Mouse (Mus musculus) ES-Bruce4 (cell line): ENCODE measurements at regions not wholly inside any gene's neighbourhood (a gene's known extent, or its start where the extent isn't known, plus 50 kb on each side); places are given as distances from the start of the nearest gene placed in this dataset.

Experiments used
- H3K27ac ChIP-seq: 2 replicates; pipeline ENCODE4 v1.5.1; 2012; ENCODE audit warnings: low read length, inconsistent platforms; ENCODE audit not compliant: insufficient read depth
- H3K27me3 ChIP-seq: 2 replicates; pipeline ENCODE4 v1.6.1; 2012; ENCODE audit warnings: mild to moderate bottlenecking, low read length, inconsistent platforms; ENCODE audit not compliant: control insufficient read depth, poor library complexity, insufficient read depth, severe bottlenecking
- H3K36me3 ChIP-seq: 2 replicates; pipeline ENCODE4 v1.6.1; 2012; ENCODE audit warnings: inconsistent platforms, mild to moderate bottlenecking, low read length, moderate library complexity; ENCODE audit not compliant: control insufficient read depth, poor library complexity, insufficient read depth, severe bottlenecking
- H3K4me1 ChIP-seq: one replicate; pipeline ENCODE4 v1.8.1; 2011; ENCODE audit warnings: low read length; ENCODE audit not compliant: control insufficient read depth, insufficient read depth
- H3K4me3 ChIP-seq: 2 replicates; pipeline ENCODE4 v1.5.1; 2011; ENCODE audit warnings: low read depth, mild to moderate bottlenecking, low read length
- H3K9ac ChIP-seq: 2 replicates; pipeline ENCODE4 v1.6.1; 2012; ENCODE audit warnings: low read depth, mild to moderate bottlenecking, inconsistent platforms; ENCODE audit not compliant: poor library complexity, severe bottlenecking
- H3K9me3 ChIP-seq: replicated peaks from 2 replicates; pipeline ENCODE4 v1.6.1; 2012; ENCODE audit warnings: mild to moderate bottlenecking, low read length, inconsistent platforms; ENCODE audit not compliant: control insufficient read depth, poor library complexity, insufficient read depth, severe bottlenecking
- CTCF ChIP-seq: IDR thresholded peaks from one replicate; pipeline ENCODE4 v1.8.1; 2011; ENCODE audit warnings: low read depth, low read length
- EP300 ChIP-seq: IDR thresholded peaks from 2 replicates; pipeline ENCODE4 v1.6.1; 2011; ENCODE audit warnings: low read depth, low read length; ENCODE audit not compliant: insufficient read depth
- POLR2A ChIP-seq: IDR thresholded peaks from one replicate; pipeline ENCODE4 v1.8.1; 2011; ENCODE audit warnings: low read length; ENCODE audit not compliant: insufficient read depth

DNA sequence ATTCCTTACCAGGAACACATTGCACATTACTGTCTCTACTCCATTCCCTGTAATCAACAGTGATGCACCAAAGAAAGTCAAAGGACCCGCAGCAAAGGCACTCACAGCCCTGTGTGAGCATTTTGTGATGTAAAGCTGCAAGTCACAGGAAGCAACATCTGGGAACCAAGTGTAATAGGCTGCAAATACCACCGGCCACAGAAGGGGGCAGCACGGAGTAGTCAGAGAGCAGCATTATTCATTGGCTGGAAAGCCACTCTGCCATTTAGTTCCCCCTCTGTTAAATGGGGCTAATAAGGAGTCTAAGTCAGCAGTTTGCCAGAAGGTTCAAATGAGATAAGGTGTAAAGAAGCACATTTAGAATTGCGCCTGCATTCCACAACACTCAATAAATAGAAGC, 231.0 kb downstream of the Hs3st3b1 start:
- H3K27ac ChIP-seq = no peak overlapping the region
- no peaks in the 10 kb centered on the region for H3K9me3 ChIP-seq
- TF ChIP-seq CTCF (peak; percentile 59), POLR2A (no peak), EP300 (no peak)
- H3K4me3 ChIP-seq = no peak overlapping the region
- no peaks in the 10 kb centered on the region for H3K36me3 ChIP-seq
- no peaks in the 10 kb centered on the region for H3K4me1 ChIP-seq
- H3K27me3 ChIP-seq = no peaks in the 10 kb centered on the region
- no peak overlapping the region for H3K9ac ChIP-seq

DNA sequence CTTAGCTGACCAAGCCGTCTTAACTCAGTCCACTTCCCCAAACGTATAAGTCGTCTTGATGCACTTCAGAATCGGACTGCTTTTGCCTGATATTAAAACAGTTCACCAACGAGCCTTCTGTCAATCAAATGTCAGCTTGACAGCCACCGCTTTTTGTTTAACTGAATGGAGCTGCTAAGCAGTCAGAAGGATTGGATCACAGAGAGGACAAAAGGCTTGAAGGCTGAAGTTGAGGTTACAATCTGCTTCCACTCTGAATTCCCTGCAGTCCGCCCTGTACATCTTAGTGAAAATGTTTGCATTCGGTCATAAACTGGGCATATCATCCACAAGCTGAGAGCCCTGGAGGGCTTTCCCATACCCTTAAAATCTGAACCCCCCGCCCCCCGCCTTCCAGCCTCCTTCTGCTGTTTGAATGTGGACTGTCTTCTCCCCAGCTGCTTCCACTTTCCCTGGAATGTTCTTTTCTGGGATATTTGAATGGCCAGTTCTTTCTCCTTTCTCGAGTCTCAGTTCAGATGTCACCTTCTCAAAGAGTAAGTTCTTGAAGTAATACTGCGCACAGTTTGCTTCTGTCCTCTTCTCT, 217.0 kb downstream of the Hs3st3b1 start:
- Histone ChIP-seq H3K4me3 (no peak overlapping the region), H3K27ac (no peak overlapping the region), H3K4me1 (no peaks in the 10 kb centered on the region), H3K27me3 (no peaks in the 10 kb centered on the region; the same call in 1 of the 2 replicates), H3K9me3 (no peaks in the 10 kb centered on the region), H3K36me3 (no peaks in the 10 kb centered on the region), H3K9ac (no peak overlapping the region)
- no peak for TF ChIP-seq EP300
- TF ChIP-seq CTCF = no peak

- Histone ChIP-seq H3K9me3 (no peaks in the 10 kb centered on the region), H3K27ac (no peak overlapping the region), H3K27me3 (no peaks in the 10 kb centered on the region; the same call in 1 of the 2 replicates), H3K36me3 (no peaks in the 10 kb centered on the region), H3K9ac (no peak overlapping the region), H3K4me3 (no peak overlapping the region), H3K4me1 (no peaks in the 10 kb centered on the region)
- TF ChIP-seq CTCF (no peak), EP300 (no peak), POLR2A (no peak)
These were observed 216.0 kb downstream of the Hs3st3b1 start for GRCm38 (mm10) chr11:63706057-63706456.

DNA sequence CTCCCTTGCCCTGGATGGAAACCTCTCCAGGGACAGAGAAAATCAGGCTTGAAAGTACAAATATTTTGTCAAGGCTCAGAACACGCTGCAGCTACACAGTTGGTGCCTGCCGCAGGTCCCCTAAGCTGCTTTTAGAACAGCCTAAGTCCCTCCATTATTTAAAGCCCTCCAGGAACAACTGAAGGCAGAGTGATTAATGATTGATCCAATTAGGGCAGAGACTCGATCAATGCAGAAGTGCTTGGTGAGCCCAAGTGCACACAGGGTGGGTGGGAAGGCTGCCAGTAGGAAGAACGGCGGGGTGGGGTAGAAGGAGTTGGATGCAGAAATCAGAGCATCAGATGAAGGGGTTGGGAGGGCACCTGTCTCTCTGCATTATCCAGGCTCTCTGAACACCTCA, 215.0 kb downstream of the Hs3st3b1 start:
- Histone ChIP-seq H3K9ac (no peak overlapping the region), H3K27ac (no peak overlapping the region), H3K27me3 (no peaks in the 10 kb centered on the region; the same call in 1 of the 2 replicates), H3K4me1 (no peaks in the 10 kb centered on the region), H3K36me3 (no peaks in the 10 kb centered on the region), H3K9me3 (no peaks in the 10 kb centered on the region), H3K4me3 (no peak overlapping the region)
- TF ChIP-seq EP300 (no peak), CTCF (no peak), POLR2A (no peak)

DNA sequence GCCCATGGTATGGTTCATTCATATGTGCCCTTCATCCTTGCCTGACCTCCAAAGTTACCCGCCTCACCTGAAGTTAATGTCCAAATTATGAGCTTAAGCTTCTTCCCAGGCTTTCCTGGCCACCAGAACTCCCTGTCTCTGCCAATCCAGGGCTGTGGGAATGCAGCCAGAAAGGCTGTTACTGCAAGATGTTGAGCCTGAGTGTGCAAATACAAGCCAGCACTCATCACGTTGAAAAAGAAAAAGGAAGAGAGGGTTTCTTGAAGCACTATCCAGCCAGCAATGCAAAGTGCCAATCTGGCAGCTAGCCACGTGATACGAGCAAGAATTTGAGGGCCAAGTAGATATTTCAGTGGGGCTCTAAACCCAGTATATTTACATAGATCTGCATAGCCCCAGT, 213.7 kb downstream of the Hs3st3b1 start:
- TF ChIP-seq EP300 (no peak), CTCF (no peak), POLR2A (no peak)
- H3K9ac ChIP-seq = no peak overlapping the region
- H3K27ac ChIP-seq = no peak overlapping the region
- no peaks in the 10 kb centered on the region for H3K9me3 ChIP-seq
- no peaks in the 10 kb centered on the region; the same call in 1 of the 2 replicates for H3K27me3 ChIP-seq
- no peaks in the 10 kb centered on the region for H3K4me1 ChIP-seq
- H3K36me3 ChIP-seq = no peaks in the 10 kb centered on the region
- no peak overlapping the region for H3K4me3 ChIP-seq

DNA sequence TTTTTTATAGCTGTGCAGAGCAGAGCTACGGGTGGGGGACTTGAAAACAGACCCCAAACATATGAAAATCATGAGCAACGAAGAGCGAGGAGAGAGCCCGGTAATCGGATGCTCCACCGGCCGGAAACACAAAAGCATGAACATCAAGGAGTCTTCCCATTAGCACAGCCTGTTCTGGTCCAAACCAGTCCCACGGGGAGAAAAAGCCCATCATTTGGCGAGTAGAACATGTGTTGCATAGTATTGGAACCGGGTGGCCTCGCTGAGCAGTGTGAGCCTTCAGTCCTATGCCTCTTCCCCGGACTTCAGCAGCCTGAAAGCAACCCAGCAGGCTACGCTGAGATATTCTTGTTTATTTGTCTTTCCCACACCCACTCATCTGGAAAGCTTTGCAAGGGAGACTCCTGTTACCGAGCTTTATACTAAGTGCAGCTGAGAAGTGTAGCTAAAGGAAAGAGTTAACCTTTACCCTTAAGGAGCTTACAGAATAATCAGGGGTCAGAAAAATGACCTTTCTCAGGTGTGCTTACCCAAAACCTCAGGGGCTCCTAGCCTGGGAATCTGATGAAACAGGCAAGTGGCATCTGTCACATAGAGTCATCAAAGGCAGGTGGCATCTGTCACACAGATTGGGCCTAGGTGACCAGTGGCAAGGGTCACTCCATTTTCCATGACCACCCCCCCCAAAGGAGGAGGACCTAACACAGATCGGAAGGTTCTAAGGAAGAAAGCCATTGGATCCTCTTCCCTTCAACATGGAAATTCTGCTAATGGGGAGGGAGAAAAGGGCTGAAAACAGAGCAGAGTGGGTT, 209.8 kb downstream of the Hs3st3b1 start:
- no peaks in the 10 kb centered on the region for H3K9me3 ChIP-seq
- no peak overlapping the region for H3K27ac ChIP-seq
- no peaks in the 10 kb centered on the region for H3K4me1 ChIP-seq
- no peaks in the 10 kb centered on the region for H3K36me3 ChIP-seq
- H3K27me3 ChIP-seq = no peaks in the 10 kb centered on the region; the same call in 1 of the 2 replicates
- TF ChIP-seq EP300 (no peak), POLR2A (no peak), CTCF (no peak)
- H3K9ac ChIP-seq = no peak overlapping the region
- no peak overlapping the region for H3K4me3 ChIP-seq
